Mouse (Mus musculus): Measurements from ENCODE around the gene Tnpo2. TPM values are rescaled to one million over a fixed set of nuclear protein-coding genes. Genes with fewer than 3 reads are reported as not detected.

Gene Tnpo2
- total RNA-seq, 2 experiments from 2014 or later, result 170 to 175 TPM

- Histone ChIP-seq H3K27ac (peak within 1 kb of the TSS; percentile 87), H3K4me3 (peak within 1 kb of the TSS; percentile 79)
- DNase-seq (ENCODE audit: low spot score in 2 of 2), result peak; percentile 87 to 92
- peak; percentile 57 for TF ChIP-seq CTCF (conservative IDR thresholded peaks at IDR 0.05)
Measured at GRCm38 (mm10) chr8:85083108-85083813, 46.5 kb downstream of the Tnpo2 start, which contains the start of gene Man2b1. Gene Man2b1 (plus strand): TSS chr8:85083270.

- no peak for TF ChIP-seq CTCF (conservative IDR thresholded peaks at IDR 0.05)
- Histone ChIP-seq H3K27ac (no peak overlapping the region), H3K4me3 (no peak overlapping the region)
- DNase-seq (ENCODE audit: low spot score in 2 of 2), result no peak
Measured at GRCm38 (mm10) chr8:85084633-85085032, 47.9 kb downstream of the Tnpo2 start.

- peak; percentile 66 for TF ChIP-seq CTCF (conservative IDR thresholded peaks at IDR 0.05)
- H3K4me3 ChIP-seq, result no peak overlapping the region
- H3K27ac ChIP-seq, result no peak overlapping the region
- no peak for DNase-seq (ENCODE audit: low spot score in 2 of 2)
Measured at GRCm38 (mm10) chr8:85086238-85086637, 49.5 kb downstream of the Tnpo2 start.

- no peak for DNase-seq (ENCODE audit: low spot score in 2 of 2)
- TF ChIP-seq CTCF (conservative IDR thresholded peaks at IDR 0.05), result no peak
- Histone ChIP-seq H3K4me3 (no peak overlapping the region), H3K27ac (no peak overlapping the region)
Measured at GRCm38 (mm10) chr8:85088771-85089170, 52.1 kb downstream of the Tnpo2 start.

- DNase-seq (ENCODE audit: low spot score in 2 of 2), result no peak
- TF ChIP-seq CTCF (conservative IDR thresholded peaks at IDR 0.05), result no peak
- Histone ChIP-seq H3K27ac (no peak overlapping the region), H3K4me3 (no peak overlapping the region)
Measured at GRCm38 (mm10) chr8:85090856-85091255, 54.1 kb downstream of the Tnpo2 start.

- TF ChIP-seq CTCF (conservative IDR thresholded peaks at IDR 0.05), result no peak
- no peak for DNase-seq (ENCODE audit: low spot score in 2 of 2)
- Histone ChIP-seq H3K27ac (no peak overlapping the region), H3K4me3 (peak overlapping the region; percentile 5; the same call in 1 of the 2 replicates)
Measured at GRCm38 (mm10) chr8:85091526-85092090, 54.9 kb downstream of the Tnpo2 start.

- no peak for TF ChIP-seq CTCF (conservative IDR thresholded peaks at IDR 0.05)
Measured at GRCm38 (mm10) chr8:85095051-85095450, 58.3 kb downstream of the Tnpo2 start.

GRCm38 (mm10) chr8:85095566-85095965 is 58.9 kb downstream of the Tnpo2 start:
- no peak for TF ChIP-seq CTCF (conservative IDR thresholded peaks at IDR 0.05)
- Histone ChIP-seq H3K4me3 (no peak overlapping the region), H3K27ac (no peak overlapping the region)
- DNase-seq (ENCODE audit: low spot score in 2 of 2), result no peak

More at GRCm38 (mm10) chr8:85095051-85095450, 58.3 kb downstream of the Tnpo2 start:
- DNase-seq (ENCODE audit: low spot score in 2 of 2), result no peak
- no peak overlapping the region for H3K27ac ChIP-seq
- H3K4me3 ChIP-seq, result no peak overlapping the region

GRCm38 (mm10) chr8:85096196-85096595 is 59.5 kb downstream of the Tnpo2 start:
- no peak overlapping the region for H3K4me3 ChIP-seq
- no peak for TF ChIP-seq CTCF (conservative IDR thresholded peaks at IDR 0.05)
- H3K27ac ChIP-seq, result no peak overlapping the region
- DNase-seq (ENCODE audit: low spot score in 2 of 2), result no peak

GRCm38 (mm10) chr8:85096850-85097249 is 60.1 kb downstream of the Tnpo2 start:
- no peak for DNase-seq (ENCODE audit: low spot score in 2 of 2)

GRCm38 (mm10) chr8:85100076-85100665 is 63.5 kb downstream of the Tnpo2 start:
- no peak for TF ChIP-seq CTCF (conservative IDR thresholded peaks at IDR 0.05)
- Histone ChIP-seq H3K27ac (no peak overlapping the region), H3K4me3 (no peak overlapping the region)
- no peak for DNase-seq (ENCODE audit: low spot score in 2 of 2)

More at GRCm38 (mm10) chr8:85096850-85097249, 60.1 kb downstream of the Tnpo2 start:
- Histone ChIP-seq H3K4me3 (no peak overlapping the region), H3K27ac (no peak overlapping the region)
- TF ChIP-seq CTCF (conservative IDR thresholded peaks at IDR 0.05), result no peak

Small RNAs within 50 kb of the gene (microRNA-seq; reads per million reads assigned to microRNA genes)
- 2.6 reads per million in 2 experiments for gene Mir7070

Other genes starting within 250 kb of the Tnpo2 start
- gene Nfix, start 236.6 kb upstream of the Tnpo2 start, total RNA-seq (2021), result 100 to 1,000 TPM; 408 to 482 TPM
- 10 to 100 TPM; 11.9 TPM for gene Dand5, start 214.1 kb upstream of the Tnpo2 start, total RNA-seq (2021)
- 10 to 100 TPM; 23.3 to 26.1 TPM for gene Gadd45gip1, start 205.4 kb upstream of the Tnpo2 start, total RNA-seq (2021)
- gene Rad23a, start 196.2 kb upstream of the Tnpo2 start, total RNA-seq (2021), result 10 to 100 TPM; 63.4 to 75.9 TPM
- gene Calr, start 190.0 kb upstream of the Tnpo2 start, total RNA-seq (2021), result 100 to 1,000 TPM; 457 to 504 TPM
- 10 to 100 TPM; 49.7 to 58.0 TPM for gene Farsa, start 179.9 kb upstream of the Tnpo2 start, total RNA-seq (2021)
- gene Syce2, start 164.8 kb upstream of the Tnpo2 start, total RNA-seq (2021), result 10 to 100 TPM; 17.6 to 19.8 TPM
- gene Gcdh, start 143.0 kb upstream of the Tnpo2 start, total RNA-seq (2021), result 10 to 100 TPM; 37.5 to 41.2 TPM
- gene Klf1, start 135.0 kb upstream of the Tnpo2 start, total RNA-seq (2021), result not detected
- 1 to 10 TPM; 3.9 to 5.7 TPM for gene Dnase2a, start 128.4 kb upstream of the Tnpo2 start, total RNA-seq (2021)
- gene Mast1, start 99.6 kb upstream of the Tnpo2 start, total RNA-seq (2021), result 10 to 100 TPM; 78.9 to 85.5 TPM
- 1 to 10 TPM; 1.1 TPM for gene Rtbdn, start 89.9 kb upstream of the Tnpo2 start, total RNA-seq (2021)
- not detected for gene Gm49661, start 67.5 kb upstream of the Tnpo2 start, total RNA-seq (2021)
- 100 to 1,000 TPM; 323 to 345 TPM for gene Prdx2, start 67.3 kb upstream of the Tnpo2 start, total RNA-seq (2021)
- 10 to 100 TPM; 43.0 to 46.9 TPM for gene Rnaseh2a, start 67.1 kb upstream of the Tnpo2 start, total RNA-seq (2021)
- 10 to 100 TPM; 57.7 to 63.0 TPM for gene Junb, start 58.2 kb upstream of the Tnpo2 start, total RNA-seq (2021)
- gene Hook2, start 46.3 kb upstream of the Tnpo2 start, total RNA-seq (2021), result 1 to 10 TPM; 9.2 to 10.0 TPM
- not detected for gene Best2, start 22.4 kb upstream of the Tnpo2 start, total RNA-seq (2021)
- 100 to 1,000 TPM; 119 to 122 TPM for gene Asna1, start 11.6 kb upstream of the Tnpo2 start, total RNA-seq (2021)
- gene Trir, start 10.1 kb upstream of the Tnpo2 start, total RNA-seq (2021), result 100 to 1,000 TPM; 125 to 136 TPM
- gene Fbxw9, start 23.1 kb downstream of the Tnpo2 start, total RNA-seq (2021), result 10 to 100 TPM; 22.6 to 23.5 TPM
- gene Gm5741, start 31.1 kb downstream of the Tnpo2 start, total RNA-seq (2021), result not detected
- 10 to 100 TPM; 63.4 to 70.6 TPM for gene Dhps, start 34.8 kb downstream of the Tnpo2 start, total RNA-seq (2021)
- gene Wdr83os, start 43.8 kb downstream of the Tnpo2 start, total RNA-seq (2021), result 10 to 100 TPM; 60.8 to 66.3 TPM
- gene Wdr83, start 44.4 kb downstream of the Tnpo2 start, total RNA-seq (2021), result 10 to 100 TPM; 26.7 to 29.0 TPM
- 10 to 100 TPM; 32.9 to 37.5 TPM for gene Man2b1, start 46.4 kb downstream of the Tnpo2 start, total RNA-seq (2021)
- gene Zfp791, start 86.2 kb downstream of the Tnpo2 start, total RNA-seq (2021), result 1 to 10 TPM; 7.8 to 8.6 TPM
- not detected for gene Cks1brt, start 115.0 kb downstream of the Tnpo2 start, total RNA-seq (2021)
- not detected for gene Olfr371, start 189.1 kb downstream of the Tnpo2 start, total RNA-seq (2021)

Measured in layer of hippocampus, adult 2 months (tissue).